Mouse (Mus musculus) spleen, adult 18-20 months (tissue): ENCODE results near the gene H2-T22.
"Not testable (repeated sequence)": the region's sequence is repeated elsewhere in the genome, so short reads cannot be mapped to it uniquely, and the experiment has no call there.

Experiments
- DNase-seq, 2 experiments: peaks; one replicate each; pipeline ENCODE4 v3.0.0; 2022; ENCODE audit warnings: mixed read lengths in 2 of 2

Gene H2-T22

DNA sequence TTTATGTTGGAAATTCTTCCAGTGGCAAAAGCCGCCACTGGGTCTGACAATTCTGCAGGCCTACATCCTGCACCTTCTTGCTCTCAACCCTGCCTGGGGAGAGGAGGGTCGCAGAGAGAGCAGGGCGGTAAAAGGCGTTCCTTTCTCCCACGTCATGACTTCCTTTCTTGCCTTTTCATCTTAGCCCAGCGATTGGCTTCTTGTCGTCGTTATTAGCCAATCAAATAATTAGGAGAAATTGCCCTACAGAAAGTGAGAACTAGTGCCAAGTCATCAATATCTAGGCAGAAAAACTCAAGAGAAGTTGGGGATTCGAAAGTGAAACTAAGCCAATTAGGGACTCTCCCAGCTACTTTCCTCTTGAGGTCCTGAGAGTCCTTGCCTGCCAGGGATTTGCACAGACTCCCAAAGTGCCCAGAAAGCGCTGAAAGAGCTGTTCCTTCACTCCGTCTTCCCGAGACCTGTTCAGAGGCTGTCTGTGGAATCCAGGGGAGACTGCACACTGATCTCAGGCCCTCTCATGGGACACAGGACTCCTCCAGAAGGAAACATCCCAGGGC lies at the start of gene H2-T22, which contains the start of gene Gm6034:
TSS of gene H2-T22 (minus strand) at position 138 of the 560 bp plus-strand sequence.
TSS of gene Gm6034 (plus strand) at position 352 of the 560 bp plus-strand sequence.
- DNase-seq: peak; percentile 63 to 69

DNA sequence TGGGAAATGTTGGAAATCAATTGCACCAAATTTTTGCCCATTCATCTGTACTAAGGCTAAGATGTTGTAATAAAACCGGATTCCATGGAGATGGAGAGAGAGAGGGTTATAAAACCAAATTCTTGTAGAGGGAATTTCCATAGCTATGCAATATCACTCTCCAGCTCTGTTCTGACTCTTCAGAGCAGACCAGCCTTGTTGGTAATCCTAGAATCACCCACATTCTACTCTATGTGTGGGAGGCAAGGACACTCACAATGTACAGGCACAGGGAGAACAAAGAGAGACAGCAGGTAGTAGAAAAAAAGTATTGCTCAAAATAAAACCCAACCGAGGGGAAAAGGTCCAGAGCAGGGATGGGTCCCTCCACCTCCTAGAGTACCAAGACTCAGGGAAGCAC lies 49.4 kb upstream of the H2-T22 start:
- DNase-seq: not testable (repeated sequence)

DNA sequence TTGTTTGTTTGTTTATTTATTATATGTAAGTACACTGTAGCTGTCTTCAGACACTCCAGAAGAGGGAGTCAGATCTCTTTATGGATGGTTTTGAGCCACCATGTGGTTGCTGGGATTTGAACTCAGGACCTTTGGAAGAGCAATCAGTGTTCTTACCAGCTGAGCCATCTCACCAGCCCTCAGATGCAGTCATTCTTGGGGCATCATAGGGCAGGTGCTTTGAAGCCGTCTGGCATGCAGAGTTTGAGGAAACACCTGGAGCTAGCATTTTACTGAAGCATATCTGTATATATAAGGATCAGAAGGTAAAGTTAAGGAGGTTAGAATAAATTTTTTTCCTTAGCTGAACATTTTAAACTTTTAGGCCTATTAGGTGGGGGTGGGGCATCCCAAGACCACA lies 43.4 kb upstream of the H2-T22 start:
- DNase-seq: not testable (repeated sequence)

DNA sequence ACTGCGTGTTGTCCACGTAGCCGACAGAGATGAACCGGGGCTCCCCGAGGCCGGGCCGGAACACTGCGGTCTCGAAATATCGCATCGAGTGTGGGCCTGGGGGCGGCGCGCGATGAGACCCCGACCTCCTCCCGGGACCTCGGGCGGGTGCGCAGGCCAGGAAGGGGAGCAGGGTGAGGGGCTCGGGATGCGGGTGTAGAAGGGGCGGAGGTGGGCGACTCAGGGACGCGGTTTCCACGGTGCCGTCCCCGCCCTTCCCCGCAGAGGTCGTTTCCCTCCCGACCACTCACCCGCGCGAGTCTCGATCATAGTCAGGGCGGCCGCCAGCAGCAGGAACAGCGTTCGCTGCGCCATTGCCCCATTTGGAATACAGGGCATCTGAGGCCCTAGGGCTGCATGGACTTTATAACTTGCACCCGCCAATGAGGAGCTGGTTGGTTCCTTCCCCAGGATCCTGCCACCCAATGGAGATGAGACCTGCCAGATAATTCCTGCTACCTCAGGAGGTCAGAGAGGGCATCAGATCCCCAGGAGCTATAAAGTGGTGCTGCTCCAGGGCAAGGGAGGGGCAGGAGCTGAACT lies 41.4 kb upstream of the H2-T22 start:
- peak in 1 of 2 experiments; percentile 13 for DNase-seq

DNA sequence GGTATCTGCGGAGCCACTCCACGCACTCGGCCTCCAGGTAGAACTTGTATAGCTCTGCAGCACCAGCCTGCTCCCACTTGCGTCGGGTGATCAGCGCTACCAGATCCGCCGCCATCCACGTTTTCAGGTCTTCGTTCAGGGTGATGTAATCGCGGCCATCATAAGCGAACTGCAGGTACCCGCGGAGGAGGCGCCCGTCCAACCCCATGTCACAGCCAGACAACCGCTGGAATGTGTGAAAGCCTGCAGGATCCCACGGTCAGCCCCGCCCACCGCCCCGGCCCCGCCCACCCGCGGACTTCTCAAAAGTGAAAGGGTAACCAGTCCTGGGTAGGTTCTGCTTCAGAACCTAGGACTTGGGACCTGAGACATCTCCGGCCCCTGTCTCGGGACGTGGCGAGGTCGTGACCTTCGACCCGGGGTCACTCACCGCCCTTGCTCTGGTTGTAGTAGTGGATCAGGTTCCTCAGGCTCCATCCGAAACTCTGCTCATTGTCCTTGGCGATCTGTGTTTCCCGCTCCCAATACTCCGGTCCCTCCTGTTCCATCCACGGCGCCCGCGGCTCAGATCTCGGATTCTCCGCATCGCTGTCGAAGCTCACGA lies 40.8 kb upstream of the H2-T22 start:
- peak in 1 of 2 experiments; percentile 47 for DNase-seq

DNA sequence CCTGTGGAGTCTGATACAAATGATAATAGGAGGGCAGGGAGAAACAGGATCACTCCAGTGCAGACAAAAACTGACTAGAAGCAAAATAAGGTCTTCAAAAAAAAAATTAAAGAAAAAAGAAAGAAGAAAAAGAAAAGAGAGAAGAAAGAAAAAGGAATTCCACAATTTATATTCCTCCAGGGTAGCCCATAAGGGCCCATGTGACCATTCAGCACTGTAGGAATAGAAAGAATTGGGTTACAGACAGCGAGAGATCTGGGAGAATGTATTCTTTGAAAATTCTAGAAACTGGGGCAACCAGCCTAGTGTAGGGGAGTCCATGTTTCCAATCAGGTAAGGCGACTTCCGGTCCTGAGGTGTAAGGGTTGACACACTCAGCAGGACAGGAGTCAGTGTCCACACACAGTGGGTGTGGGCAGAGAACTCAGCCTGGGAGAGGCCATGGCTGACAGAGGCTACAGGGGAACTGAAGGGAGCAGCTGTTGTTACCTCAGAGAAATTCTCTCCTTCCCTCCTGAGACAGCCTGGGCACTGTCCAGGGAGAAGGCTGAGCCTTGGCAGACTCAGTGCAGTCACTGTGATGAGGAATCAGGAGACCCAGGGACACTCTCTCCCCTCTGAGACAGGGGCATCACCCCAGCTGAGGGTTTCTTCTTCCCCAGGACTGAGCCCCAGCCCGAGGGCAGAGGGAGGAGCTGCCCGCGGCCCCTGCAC lies 40.1 kb upstream of the H2-T22 start:
- DNase-seq: not testable (repeated sequence)

DNA sequence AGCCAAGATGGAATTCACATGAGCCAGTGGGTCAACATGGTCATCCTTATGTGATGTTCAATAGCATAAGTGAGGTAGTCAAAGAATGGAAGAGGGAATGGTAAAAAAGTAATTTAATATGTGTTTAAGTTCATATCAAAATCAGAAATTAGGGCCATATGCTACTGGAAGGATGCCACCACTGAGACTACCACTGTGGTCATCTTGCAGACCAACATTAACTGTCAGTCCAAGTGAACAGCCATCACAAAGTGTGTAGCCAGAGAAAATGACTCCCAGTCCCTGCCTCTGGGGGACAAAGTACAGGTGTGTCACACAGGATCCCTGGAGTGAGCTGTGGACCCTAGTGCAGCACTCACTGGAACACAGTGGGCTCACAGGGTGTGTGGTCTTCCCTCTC lies 39.4 kb upstream of the H2-T22 start:
- DNase-seq: not testable (repeated sequence)

DNA sequence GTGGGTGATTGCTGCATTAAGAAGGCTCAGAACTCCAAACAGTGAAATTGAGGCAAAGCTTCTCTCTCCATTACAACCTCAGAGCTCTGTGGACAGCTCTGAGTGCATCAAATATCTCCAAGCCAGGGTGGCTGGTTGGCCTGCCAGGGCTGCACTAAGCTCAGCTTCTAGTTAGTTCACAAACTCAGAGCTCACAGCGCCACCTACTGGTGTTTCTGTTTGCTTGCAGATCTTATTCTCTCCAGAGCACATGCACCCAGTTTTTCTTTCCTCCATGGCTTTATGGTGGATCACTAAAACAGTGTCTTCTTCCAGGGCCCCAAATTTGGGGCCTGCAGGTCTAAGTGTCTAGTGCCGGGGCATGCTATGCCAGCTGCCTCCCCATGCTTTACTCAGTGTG lies 18.3 kb upstream of the H2-T22 start:
- DNase-seq: peak; percentile 66 to 90

DNA sequence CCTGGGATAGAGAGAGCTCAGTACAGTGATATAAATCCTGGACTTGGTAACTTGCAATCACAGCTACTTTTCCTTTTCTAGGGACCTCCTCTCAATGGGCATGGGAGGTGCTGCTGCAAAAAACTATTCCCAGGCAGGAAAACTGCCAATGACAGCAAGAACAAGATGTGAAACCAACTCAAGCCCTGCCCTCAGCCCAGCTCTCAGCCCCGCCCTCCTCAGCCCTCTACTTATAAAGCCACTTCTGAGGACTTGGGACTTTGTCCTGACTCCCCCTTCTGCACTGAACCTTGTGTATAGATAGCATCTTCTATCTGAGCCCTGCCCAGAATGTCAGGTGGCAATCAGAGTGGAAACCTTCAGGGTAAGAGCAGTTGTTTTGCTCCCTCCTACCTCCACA lies 15.8 kb upstream of the H2-T22 start, which contains the start of gene Gm11127:
TSS of gene Gm11127 (minus strand) at position 10 of the 400 bp plus-strand sequence.
- DNase-seq: not testable (repeated sequence)

DNA sequence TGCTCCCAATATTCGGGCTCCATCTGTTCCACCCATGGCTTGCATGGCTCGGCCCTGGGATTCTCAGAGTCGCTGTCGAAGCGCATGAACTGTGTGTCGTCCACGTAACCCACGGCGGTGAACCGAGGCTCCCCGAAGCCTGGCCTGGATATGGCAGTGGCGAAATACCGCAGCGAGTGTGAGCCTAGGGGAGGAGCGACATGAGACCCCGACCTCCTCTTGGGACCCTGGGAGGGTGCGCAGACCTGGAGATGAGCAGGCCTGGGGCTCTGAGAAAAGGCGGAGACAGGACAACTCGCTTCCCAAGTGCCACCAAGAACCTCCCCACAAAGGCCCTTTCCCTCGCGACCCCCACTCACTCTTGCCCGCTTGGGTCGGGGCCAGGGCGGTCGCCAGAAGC lies 15.4 kb upstream of the H2-T22 start:
- DNase-seq: not testable (repeated sequence)

DNA sequence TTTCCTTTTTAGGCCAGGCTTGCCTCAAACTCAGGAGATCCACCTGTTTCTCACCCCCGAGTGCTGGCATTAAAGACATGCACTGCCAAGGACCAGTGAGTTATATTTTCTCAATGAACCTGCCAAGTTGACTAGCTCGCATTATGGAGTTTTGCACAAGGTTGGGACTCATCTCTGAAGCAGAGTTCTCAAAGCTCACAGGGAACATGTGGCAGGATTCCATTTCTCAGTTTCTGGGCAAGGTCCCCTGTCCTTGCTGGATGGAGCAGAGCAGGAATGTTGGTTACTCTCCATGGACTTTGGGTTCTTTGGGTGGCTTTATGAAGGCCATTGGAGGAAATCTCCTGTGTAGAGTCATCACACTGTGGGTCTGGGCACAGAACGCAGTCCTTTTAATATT lies 739 bp upstream of the H2-T22 start:
- DNase-seq: no peak

DNA sequence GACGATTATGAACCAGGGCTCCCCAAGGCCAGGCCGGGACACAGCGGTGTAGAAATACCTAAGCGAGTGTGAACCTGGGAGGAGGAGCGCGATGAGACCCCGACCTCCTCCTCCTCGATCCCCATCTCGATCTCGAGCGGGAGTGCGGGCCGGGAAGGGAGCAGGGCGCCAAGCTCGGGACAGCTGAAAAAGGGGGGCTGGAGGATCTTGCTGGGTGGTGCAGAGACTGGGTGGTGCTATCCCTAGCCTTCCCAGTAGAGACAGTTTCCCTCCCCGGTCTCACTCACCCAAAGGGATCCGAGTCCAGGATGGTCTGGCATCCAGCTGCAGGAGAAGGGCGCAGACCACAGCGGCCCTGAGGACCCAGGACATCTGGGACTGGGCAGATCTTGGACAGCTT lies 492 bp downstream of the H2-T22 start:
- DNase-seq: not testable (repeated sequence)

DNA sequence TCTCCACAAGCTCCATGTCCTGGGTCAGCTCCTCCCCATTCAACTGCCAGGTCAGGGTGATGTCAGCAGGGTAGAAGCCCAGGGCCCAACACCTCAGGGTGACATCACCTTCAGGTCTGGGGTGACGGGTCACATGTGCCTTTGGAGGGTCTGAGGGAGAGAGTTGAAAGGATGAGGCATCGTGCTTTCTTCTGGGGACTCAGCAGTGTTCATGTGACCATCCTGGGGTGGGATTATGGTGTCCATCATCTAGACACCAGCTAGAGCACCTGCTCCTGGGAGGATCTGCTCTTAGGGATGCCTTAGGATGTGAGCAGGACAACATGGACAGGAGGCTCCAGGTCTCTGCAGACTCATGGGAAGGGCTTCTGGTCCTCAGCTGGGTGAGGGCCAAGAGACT lies 1.9 kb downstream of the H2-T22 start:
- DNase-seq: not testable (repeated sequence)

DNA sequence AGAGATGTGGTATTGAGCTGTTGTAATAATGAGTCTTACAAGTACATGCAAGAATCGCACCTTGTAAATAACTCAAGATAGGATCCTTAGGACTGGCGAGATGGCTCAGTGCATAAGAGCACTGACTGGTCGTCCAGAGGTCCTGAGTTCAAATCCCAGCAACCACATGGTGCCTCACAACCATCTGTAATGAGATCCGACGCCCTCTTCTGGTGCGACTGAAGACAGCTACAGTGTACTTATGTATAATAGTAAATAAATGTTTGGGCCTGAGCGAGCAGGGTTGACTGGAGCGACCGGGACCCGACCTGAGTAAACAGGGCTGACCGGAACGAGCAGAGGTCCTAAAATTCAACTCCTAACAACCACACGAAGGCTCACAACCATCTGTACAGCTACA lies 6.4 kb downstream of the H2-T22 start:
- not testable (repeated sequence) for DNase-seq

DNA sequence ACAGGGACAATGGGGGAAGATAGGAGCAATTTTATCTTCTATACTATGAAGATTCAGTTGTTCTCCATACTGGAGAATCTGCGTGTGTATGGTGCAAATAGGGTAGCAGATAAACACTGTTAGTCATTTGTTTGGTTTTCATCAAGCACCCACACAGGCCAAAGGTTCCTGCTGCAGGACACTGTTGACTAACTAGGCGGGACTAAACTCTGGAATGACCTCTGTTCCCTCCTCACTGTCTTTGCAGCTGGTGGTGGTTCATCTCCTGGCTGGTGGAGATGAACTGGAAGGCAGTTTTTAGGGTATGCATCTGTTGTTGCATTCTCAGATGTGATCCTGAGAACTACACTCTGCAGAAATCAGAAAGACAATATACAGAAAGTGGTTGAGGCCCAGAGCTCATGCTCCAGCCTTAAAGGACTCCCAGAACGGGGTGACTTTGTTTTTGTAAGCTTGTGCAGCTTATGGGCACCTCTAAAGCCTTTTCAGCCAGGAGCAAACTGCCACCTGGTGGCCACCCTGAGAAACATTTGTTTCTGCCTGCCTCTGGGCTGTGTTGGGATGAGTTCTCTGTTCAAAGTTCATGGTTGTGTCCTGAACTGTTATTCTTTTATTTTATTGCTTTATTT lies 7.4 kb downstream of the H2-T22 start:
- peak; percentile 49 to 63 for DNase-seq

DNA sequence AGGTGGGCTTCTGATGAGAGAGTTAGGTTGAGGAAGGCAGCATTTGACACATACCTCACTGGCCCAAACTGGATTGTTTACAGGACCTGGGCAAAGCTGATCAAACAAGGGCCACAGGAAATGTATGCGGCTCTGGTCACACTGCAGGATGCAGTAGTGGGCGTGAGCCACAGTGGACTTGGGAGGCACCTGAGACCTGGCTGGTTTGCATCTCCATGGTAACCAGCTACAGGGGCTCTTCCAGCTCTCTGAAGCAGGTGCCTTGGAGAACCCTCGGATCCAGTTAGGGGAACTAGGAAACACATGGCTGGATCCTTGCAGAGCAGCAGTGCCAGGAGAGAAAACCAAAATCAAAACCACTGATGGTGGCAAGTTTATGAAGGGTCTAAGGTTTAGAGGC lies 8.0 kb downstream of the H2-T22 start:
- not testable (repeated sequence) for DNase-seq

DNA sequence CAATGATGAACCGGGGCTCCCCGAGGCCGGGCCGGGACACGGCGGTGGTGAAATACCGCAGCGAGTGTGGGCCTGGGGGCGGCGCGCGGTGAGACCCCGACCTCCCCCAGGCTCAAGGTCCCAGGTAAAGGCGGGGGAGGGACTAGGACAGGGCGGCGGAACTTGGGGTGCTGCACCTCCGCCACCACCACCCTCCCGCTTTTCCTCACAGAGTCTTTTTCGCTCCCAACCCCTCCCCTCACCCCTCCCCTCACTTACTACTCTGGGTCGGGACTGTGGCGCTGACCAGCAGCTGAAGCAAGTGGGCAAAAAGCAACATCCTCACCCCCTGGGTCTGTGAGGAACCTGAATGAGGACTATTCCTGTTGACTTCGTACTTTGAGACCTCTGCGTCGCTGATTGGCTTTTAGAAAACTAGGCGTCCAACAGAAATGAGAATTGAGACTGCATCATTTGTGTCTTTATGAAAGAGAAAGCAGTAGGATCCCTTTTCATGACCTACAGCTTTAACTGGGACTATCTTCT lies 10.1 kb downstream of the H2-T22 start, which contains the start of gene H2-T23:
TSS of gene H2-T23 (minus strand) at position 505 of the 525 bp plus-strand sequence.
- DNase-seq: peak; percentile 63 to 67

DNA sequence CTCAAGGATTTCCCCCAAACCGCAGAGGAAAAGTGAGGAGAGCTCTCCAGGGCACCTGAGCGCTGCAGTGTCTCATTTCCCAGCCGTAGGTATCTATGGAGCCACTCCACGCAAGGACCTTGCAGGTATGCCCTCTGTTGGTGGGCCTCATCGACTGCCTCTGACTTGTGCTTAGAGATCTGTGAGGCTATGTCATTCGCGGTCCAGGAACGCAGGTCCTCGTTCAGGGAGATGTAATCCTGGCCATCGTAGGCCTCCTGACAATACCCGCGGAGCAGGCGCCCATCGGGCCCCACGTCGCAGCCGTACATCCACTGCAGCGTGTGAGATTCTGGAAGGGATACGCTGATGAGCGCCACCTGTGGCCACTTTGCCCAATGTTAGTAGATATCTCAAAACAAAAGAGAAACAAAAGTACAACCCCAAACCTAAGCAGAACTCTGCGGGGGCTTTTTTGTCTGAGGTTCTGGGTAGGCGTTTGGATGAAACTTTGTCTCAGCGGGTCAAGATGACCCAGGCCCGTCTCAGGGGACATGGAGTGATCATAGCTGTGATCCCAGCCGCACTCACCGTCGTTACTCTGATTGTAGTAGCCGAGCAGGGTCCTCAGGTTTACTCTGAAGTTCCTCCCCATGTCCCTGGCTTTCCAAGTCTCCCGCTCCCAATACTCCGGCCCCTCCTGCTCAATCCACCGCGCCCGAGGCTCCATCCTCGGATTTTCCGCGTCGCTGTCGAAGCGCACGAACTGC lies 10.8 kb downstream of the H2-T22 start:
- DNase-seq: peak; percentile 59 to 66

DNA sequence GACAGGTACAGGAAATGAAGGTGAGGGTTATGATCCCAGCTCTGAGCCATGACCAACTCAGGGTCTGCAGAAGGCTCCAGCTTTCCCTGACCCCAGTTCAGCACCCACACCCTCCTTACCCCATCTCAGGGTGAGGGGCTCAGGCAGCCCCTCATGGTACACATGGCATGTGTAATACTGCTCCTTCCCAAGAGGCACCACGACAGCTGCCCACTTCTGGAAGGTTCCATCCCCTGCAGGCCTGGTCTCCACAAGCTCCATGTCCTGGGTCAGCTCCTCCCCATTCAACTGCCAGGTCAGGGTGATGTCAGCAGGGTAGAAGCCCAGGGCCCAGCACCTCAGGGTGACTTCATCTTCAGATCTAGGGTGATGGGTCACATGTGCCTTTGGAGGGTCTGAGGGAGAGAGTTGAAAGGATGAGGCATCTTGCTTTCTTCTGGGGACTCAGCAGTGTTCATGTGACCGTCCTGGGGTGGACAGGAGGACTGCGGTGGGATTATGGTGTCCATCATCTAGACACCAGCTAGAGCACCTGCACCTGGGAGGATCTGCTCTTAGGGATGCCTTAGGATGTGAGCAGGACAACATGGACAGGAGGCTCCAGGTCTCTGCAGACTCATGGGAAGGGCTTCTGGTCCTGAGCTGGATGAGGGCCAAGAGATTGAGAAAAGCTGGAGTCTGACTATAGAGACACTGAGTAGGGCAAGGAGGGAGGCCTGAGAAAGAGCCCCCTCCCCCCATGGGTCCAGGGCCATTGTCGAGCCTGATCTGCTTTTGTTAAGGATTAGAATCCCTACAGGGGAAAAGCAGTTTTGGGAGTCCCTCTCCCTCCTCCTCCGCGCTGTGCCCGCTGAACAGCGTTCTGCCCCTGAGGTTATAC lies 11.6 kb downstream of the H2-T22 start:
- DNase-seq: not testable (repeated sequence)

DNA sequence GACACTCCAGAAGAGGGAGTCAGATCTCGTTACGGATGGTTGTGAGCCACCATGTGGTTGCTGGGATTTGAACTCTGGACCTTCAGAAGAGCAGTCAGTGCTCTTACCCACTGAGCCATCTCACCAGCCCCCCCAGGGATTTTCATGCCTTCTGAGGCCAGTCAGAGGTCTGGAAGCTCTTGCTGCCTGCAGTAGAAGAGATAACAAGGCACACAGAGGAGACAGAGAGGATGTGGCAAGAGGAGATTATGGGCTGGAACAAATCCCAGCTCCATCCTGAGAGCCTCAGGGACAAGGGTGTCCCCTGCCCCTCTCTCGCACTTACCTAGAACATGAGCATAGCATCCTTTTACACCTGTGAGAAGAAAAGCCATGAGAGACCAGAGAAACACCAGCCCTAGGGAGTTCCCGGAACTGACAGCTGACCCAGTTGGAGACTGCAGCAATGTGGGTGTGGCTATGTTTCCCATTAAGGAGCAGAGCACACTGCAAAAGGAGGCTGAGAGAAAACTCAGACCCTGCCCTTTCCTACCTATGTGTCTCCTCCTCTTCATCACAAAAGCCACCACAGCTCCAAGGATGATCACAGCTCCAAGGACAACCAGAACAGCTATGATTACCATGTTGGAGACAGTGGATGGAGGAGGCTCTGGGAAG lies 12.4 kb downstream of the H2-T22 start:
- DNase-seq: not testable (repeated sequence)
